Mouse (Mus musculus): ENCODE data around the gene Gm3002.
"Not testable (repeated sequence)": the region's sequence is repeated elsewhere in the genome, so short reads cannot be mapped to it uniquely, and the experiment has no call there.

Gm3002 gene

DNA sequence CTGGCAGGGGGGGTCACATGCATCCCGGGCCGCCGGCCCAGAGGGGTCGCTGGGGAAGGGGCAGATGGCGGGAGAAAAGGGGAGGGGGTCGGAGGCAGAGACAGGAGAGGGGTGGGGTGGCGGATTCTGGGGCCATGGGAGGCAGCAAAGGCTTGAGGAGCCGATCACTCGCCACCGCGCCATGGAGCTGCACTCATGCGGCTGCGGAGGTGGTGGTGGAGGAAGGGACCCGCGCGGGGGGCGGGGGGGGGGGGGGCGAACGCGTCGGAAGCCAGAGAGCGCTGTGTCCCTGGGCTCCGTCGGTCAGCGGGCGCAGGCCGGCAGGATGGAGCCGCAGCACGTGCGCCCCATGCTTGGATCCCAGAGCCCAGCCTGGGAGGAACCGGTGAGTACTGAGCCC lies at the start of gene Gm3002:
Gene Gm3002, plus strand, starts transcription at position 301 of the 400 bp plus-strand sequence.
- DNase-seq: not testable (repeated sequence)

DNA sequence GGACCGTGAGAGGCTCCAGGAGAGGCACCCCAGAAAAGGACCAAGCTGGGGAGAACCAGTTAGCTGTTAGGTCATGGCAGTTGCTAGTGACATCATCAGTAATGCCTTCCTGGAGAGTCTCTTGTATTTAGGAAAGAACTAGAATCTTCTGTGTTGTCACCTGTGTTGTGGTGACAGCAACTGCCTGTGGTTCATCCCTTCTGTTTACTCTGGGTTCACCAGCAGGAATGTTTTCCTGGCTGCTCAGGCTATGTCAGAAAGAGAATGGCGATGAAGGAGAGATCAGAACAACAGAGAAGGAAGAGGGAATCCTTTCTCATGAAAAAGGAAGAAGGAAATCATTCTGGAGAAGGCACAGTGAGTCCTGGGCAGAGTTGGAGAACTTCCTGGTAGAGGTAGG lies 36.1 kb downstream of the Gm3002 start, which contains the start of gene Gm3033:
Gene Gm3033, plus strand, starts transcription at position 301 of the 400 bp plus-strand sequence.
- not testable (repeated sequence) for DNase-seq

DNA sequence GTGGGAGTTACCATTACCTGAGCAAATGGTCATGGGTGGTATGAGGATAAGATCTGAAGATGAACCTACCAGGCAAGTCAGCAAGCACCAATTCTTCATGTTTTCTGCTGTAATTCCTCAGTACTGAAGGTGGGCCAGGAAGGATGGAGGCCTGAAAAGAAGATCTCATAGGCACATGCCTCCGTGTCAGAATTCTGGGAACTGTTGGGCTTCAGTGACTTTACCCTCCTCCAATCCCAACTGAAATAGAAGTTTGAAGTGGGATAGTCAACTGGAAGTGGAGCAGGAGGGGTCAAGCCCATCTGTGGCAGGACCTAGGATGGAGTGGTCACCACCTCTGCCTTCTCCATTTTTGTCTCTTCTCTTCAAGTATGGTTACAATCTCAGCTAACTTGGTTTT lies 74.0 kb downstream of the Gm3002 start, which contains the start of gene Gm2916:
Gene Gm2916, plus strand, starts transcription at position 301 of the 400 bp plus-strand sequence.
- DNase-seq: not testable (repeated sequence)

DNA sequence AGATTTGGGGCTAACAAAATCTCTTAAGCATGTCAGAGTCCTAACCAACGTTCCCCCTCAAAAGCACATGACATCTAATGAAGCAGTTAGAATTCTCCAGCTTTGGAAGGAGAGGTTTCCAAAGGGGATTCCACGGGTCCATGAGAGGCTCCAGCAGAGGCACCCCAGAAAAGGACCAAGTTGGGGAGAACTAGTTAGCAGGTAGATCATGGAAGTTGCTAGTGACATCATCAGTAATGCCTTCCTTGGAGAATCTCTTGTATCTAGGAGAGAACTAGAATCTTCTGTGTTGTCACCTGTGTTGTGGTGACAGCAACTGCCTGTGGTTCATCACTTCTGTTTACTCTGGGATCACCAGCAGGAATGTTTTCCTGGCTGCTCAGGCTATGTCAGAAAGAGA lies 121.6 kb downstream of the Gm3002 start, which contains the start of gene Gm3029:
Gene Gm3029, plus strand, starts transcription at position 301 of the 400 bp plus-strand sequence.
- DNase-seq: not testable (repeated sequence)

DNA sequence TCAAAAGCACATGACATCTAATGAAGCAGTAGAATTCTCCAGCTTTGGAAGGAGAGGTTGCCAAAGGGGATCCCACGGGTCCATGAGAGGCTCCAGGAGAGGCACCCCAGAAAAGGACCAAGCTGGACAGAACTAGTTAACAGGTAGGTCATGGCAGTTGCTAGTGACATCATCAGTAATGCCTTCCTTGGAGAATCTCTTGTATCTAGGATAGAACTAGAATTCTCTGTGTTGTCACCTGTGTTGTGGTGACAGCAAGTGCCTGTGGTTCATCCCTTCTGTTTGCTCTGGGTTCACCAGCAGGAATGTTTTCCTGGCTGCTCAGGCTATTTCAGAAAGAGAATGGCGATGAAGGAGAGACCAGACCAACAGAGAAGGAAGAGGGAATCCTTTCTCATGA lies 153.4 kb downstream of the Gm3002 start, which contains the start of gene Gm3095:
Gene Gm3095, plus strand, starts transcription at position 301 of the 400 bp plus-strand sequence.
- DNase-seq: not testable (repeated sequence)

DNA sequence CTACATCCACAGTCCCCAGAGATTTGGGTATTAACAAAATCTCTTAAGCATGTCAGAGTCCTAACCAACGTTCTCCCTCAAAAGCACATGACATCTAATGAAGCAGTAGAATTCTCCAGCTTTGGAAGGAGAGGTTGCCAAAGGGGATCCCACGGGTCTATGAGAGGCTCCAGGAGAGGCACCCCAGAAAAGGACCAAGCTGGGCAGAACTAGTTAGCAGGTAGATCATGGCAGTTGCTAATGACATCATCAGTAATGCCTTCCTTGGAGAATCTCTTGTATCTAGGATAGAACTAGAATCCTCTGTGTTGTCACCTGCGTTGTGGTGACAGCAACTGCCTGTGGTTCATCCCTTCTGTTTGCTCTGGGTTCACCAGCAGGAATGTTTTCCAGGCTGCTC lies 188.2 kb downstream of the Gm3002 start, which contains the start of gene Gm3099:
Gene Gm3099, plus strand, starts transcription at position 301 of the 400 bp plus-strand sequence.
- not testable (repeated sequence) for DNase-seq
